Mouse (Mus musculus): ENCODE results near the gene Wdtc1. TPM values are rescaled to one million over a fixed set of nuclear protein-coding genes. Genes with fewer than 3 reads are reported as not detected.

Wdtc1 gene
- polyA plus RNA-seq, 1 experiment: 30.5 TPM

DNA sequence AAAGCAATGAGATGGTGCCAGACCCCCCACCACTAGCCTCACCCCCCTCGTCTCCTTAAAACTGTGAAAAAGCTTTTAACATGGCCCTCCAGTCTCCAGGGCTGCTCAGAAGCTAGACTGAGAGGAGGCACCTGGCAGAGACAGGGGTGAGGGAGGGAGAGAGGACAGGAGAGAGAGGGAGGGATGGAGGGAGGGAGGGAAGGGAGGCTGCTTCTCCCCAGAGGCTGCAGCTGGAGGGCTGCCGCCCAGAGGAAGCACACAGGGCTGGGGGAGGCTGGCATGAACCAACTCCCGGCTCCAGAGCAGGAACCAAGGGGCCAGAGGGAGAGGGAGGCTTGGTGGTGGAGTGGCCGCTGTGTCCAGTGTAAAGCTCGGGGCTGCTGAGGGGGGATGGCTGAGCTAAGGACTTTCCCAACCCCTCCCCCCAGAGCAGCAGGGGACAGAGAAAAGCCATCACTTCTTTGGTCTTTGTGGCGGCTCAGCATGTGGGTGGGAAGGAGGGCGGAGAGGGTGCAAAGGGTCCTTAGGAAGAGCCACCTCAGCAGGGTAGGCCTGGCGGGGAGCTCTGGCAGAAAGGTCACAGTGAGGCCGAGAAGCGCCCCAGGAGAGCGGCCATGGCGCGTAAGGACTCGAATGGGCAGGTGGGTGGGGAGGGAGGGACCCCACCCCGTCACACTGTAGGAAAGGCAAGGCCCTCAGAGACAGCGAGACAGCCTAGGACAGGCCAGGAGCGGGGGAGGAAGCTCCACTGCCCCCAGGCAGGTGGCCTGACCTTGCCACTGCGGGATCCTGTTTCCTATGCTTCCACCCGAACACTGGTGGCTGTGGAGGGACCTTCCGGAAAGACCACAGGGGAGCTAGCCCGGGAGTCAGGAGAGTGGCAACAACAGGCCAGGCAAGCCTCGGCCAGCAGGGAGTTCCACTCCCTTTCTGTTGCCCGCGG is 60.1 kb downstream of the Wdtc1 start:
- H3K4me3 ChIP-seq (ENCODE audit: insufficient read depth, low read length): no peak overlapping the region
- no peaks in the 10 kb centered on the region for H3K4me1 ChIP-seq (ENCODE audit: control insufficient read depth, insufficient read depth, low read length)
- no peak for TF ChIP-seq POLR2A (IDR thresholded peaks at IDR 0.05; ENCODE audit: borderline replicate concordance, low read depth, low read length)
- no peak for TF ChIP-seq CTCF (IDR thresholded peaks at IDR 0.05; ENCODE audit: low read depth, low read length)
- no peak overlapping the region for H3K27ac ChIP-seq (ENCODE audit: insufficient read depth, low read depth, low read length)

DNA sequence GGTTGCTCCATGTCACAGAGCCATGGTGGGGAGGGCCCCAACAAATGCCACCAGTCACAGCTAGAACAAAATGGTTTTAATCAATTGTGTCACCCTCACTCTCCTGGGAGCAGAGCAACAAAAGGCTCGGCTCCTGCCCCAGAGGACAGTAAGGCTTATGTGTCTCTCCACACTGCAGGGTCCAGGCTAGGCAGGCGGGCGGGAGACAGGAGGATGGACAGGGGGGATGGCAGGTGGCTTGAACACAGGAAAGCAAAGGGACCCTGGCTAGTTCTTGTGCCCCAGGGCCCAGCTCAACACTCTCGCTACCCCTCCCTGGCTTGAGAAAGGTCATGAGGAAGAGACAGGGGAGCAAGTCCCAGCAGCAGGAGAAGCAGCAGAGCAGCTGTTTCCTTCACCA is 60.9 kb downstream of the Wdtc1 start:
- TF ChIP-seq POLR2A (IDR thresholded peaks at IDR 0.05; ENCODE audit: borderline replicate concordance, low read depth, low read length): no peak
- TF ChIP-seq CTCF (IDR thresholded peaks at IDR 0.05; ENCODE audit: low read depth, low read length): no peak
- Histone ChIP-seq H3K27ac (ENCODE audit: insufficient read depth, low read depth, low read length) (no peak overlapping the region), H3K4me3 (ENCODE audit: insufficient read depth, low read length) (no peak overlapping the region), H3K4me1 (ENCODE audit: control insufficient read depth, insufficient read depth, low read length) (no peaks in the 10 kb centered on the region)

DNA sequence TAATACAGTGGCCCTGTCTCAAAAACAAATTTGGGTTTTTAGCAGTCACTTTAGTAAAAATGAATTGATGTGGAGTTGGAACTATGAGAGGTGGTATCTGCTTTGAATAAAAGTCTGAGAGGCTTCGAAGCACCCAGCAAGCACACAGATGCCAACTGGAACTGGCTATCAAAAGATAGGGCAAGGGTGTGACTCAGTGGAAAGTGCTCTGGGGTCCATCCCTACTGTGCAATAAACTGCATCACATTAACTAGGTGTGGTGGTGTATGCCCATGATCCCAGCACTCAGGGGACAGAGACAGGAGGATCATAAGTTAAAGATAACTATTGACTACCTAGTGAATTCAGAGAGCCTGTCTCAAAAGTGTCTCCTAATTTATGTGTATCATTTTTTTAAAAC is 62.0 kb downstream of the Wdtc1 start:
- no peaks in the 10 kb centered on the region for H3K4me1 ChIP-seq (ENCODE audit: control insufficient read depth, insufficient read depth, low read length)
- no peak overlapping the region for H3K27ac ChIP-seq (ENCODE audit: insufficient read depth, low read depth, low read length)
- TF ChIP-seq POLR2A (IDR thresholded peaks at IDR 0.05; ENCODE audit: borderline replicate concordance, low read depth, low read length): no peak
- no peak for TF ChIP-seq CTCF (IDR thresholded peaks at IDR 0.05; ENCODE audit: low read depth, low read length)
- no peak overlapping the region for H3K4me3 ChIP-seq (ENCODE audit: insufficient read depth, low read length)

DNA sequence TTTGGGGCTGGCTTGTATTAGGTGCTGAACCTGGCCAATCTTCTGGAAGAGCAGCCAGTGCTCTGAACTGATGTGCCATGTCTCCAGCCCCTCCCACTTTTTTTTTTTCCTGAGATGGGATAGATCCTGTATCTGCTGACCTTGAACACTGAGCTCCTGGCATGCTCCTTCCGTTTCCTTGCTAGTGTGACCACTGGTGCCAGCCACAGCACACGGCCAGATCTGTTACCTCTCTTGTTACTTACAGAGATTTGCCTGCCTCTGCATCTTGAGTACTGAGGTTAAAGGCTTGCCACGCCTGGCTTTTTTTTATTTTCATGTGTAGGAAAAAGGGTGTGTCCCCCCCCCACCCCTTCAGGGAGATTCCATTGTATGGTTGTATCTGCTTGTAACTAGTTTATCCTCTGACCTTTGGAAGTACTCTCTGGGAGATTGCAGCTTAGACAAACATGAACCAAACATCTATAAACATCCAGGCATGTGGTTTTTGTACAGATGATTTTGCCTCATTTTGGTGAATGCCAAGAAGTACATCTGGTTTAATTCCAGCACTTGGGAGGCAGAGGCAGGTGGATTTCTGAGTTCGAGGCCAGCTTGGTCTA is 66.7 kb downstream of the Wdtc1 start:
- Histone ChIP-seq H3K4me3 (ENCODE audit: insufficient read depth, low read length) (no peak overlapping the region), H3K4me1 (ENCODE audit: control insufficient read depth, insufficient read depth, low read length) (no peaks in the 10 kb centered on the region), H3K27ac (ENCODE audit: insufficient read depth, low read depth, low read length) (no peak overlapping the region)
- no peak for TF ChIP-seq CTCF (IDR thresholded peaks at IDR 0.05; ENCODE audit: low read depth, low read length)
- no peak for TF ChIP-seq POLR2A (IDR thresholded peaks at IDR 0.05; ENCODE audit: borderline replicate concordance, low read depth, low read length)

DNA sequence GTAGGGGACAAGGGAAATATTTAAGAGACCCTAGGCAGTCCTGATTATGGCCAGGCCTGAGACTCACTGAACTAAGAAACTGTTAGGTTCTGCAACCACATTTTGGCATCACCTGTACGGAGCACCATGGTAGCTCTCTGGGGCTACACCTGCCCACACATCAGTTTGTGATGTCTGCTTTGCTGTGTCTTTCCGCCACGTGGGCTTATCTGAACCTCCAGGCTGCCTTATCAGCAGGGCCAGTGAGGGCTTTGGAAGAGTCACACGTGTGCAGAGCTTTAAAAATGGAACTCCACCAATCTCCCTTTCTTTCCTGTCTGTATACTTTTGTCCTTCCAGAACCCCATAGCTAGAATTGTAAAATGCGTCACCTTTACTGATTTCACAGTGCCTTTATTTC is 67.3 kb downstream of the Wdtc1 start:
- no peak overlapping the region for H3K4me3 ChIP-seq (ENCODE audit: insufficient read depth, low read length)
- TF ChIP-seq POLR2A (IDR thresholded peaks at IDR 0.05; ENCODE audit: borderline replicate concordance, low read depth, low read length): no peak
- no peak for TF ChIP-seq CTCF (IDR thresholded peaks at IDR 0.05; ENCODE audit: low read depth, low read length)
- no peaks in the 10 kb centered on the region for H3K4me1 ChIP-seq (ENCODE audit: control insufficient read depth, insufficient read depth, low read length)
- H3K27ac ChIP-seq (ENCODE audit: insufficient read depth, low read depth, low read length): no peak overlapping the region

DNA sequence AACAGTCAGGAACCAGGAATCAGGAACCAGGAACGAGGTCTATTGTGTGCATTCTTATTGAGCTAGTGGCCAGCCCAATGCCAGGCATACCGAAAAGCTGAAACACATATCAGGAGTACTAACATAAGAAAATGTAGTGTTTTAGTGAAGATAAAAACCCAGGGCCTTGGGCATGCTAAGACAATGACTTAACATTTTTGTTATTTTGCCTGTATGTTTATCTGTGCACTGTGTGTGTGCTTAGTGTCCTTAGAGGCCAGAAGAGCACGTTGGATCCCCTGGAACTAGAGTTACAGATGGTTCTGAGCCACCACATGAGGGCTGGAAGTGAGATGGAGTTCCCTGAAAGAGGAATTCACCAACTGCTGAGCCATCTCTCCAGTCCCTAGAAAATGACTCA is 68.0 kb downstream of the Wdtc1 start:
- no peak overlapping the region for H3K27ac ChIP-seq (ENCODE audit: insufficient read depth, low read depth, low read length)
- H3K4me1 ChIP-seq (ENCODE audit: control insufficient read depth, insufficient read depth, low read length): no peaks in the 10 kb centered on the region
- TF ChIP-seq POLR2A (IDR thresholded peaks at IDR 0.05; ENCODE audit: borderline replicate concordance, low read depth, low read length) (no peak), CTCF (IDR thresholded peaks at IDR 0.05; ENCODE audit: low read depth, low read length) (no peak)
- no peak overlapping the region for H3K4me3 ChIP-seq (ENCODE audit: insufficient read depth, low read length)

DNA sequence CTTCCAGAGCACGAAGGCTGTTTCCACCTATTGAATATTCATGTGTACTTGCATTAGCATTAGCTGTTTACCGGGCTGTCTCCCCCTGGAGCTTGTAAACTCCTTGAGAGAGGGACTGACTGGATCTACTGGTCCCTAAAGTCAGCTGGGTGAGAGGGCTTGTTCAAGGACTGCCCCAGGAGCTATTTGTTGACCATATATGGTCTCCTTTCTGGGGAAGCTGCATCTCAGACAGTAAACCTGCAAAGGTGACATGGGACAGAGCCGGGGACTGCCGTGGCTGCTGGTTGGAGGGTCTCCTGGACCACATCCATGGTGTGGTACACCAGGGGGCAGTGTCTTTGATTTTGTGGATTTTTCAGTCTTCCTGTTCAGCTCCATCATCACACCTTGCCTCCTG is 70.6 kb downstream of the Wdtc1 start:
- no peak overlapping the region for H3K4me3 ChIP-seq (ENCODE audit: insufficient read depth, low read length)
- TF ChIP-seq CTCF (IDR thresholded peaks at IDR 0.05; ENCODE audit: low read depth, low read length): no peak
- no peak for TF ChIP-seq POLR2A (IDR thresholded peaks at IDR 0.05; ENCODE audit: borderline replicate concordance, low read depth, low read length)
- H3K4me1 ChIP-seq (ENCODE audit: control insufficient read depth, insufficient read depth, low read length): peaks cover 9% of the 10 kb centered on the region
- no peak overlapping the region for H3K27ac ChIP-seq (ENCODE audit: insufficient read depth, low read depth, low read length)

DNA sequence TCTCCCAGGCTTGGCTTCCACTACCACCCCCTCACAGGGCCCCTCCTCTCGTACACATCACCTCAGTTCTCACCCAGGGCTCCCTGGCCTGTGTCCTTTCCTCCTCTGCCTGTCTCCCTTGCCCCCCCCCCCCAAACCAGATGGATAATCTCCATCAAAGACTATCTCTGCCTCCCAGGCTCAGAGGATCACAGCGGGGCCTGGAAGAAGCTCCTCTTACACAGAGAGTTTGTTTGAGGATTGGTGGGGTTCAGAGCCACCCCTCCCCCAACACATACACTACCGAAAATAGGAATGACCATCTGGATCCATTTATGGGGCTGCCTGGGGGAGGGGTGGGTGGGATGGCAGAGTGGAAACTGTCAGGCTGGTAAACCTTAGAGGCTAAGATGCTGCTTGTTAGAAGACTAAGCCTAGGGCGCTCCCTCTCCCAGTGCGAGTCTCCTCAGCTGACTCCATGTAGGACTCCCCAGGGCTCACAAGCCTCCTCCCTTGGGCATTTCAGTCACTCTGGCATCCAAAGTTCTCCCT is 71.3 kb downstream of the Wdtc1 start:
- Histone ChIP-seq H3K27ac (ENCODE audit: insufficient read depth, low read depth, low read length) (no peak overlapping the region), H3K4me3 (ENCODE audit: insufficient read depth, low read length) (no peak overlapping the region), H3K4me1 (ENCODE audit: control insufficient read depth, insufficient read depth, low read length) (peaks cover 9% of the 10 kb centered on the region)
- TF ChIP-seq CTCF (IDR thresholded peaks at IDR 0.05; ENCODE audit: low read depth, low read length) (no peak), POLR2A (IDR thresholded peaks at IDR 0.05; ENCODE audit: borderline replicate concordance, low read depth, low read length) (no peak)

DNA sequence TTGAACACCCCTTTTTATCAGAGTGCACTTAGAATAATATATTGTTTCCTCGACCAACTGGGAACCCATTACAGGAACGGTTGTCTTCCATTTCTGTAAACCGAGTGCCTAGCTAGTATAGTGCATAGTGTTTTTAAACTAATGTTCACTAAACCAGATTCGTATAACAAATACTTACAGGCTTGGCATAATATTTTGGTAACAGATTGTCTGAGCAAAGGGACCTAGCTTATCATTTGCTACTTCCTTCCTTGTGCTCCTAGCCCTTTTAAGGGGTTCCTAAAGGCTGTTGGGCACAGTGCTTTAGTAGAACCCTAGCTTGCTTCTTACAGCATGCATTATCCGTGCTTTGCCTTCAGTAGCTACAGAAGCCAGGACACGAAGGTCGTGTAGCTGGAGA is 71.8 kb downstream of the Wdtc1 start:
- TF ChIP-seq POLR2A (IDR thresholded peaks at IDR 0.05; ENCODE audit: borderline replicate concordance, low read depth, low read length) (no peak), CTCF (IDR thresholded peaks at IDR 0.05; ENCODE audit: low read depth, low read length) (no peak)
- Histone ChIP-seq H3K4me1 (ENCODE audit: control insufficient read depth, insufficient read depth, low read length) (peaks cover 9% of the 10 kb centered on the region), H3K27ac (ENCODE audit: insufficient read depth, low read depth, low read length) (no peak overlapping the region), H3K4me3 (ENCODE audit: insufficient read depth, low read length) (no peak overlapping the region)

DNA sequence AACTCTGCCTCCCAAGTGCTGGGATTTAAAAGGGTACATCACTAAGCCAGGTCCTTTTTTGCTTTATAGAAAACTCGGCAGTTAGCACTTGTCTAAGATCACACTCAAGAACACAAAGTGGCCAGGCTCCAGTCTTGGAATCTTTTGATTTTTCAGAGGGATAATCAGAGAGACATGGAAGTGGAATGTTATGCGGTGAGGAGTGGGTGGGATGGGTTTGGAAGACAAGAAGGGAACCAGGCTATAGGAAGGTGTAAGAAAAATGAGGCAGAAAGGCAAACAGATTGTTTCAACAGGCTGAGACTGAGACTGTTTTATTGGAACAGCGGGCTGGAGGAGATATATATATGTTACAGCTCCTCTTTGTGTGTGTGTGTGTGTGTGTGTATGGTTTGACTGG is 74.8 kb downstream of the Wdtc1 start:
- Histone ChIP-seq H3K4me3 (ENCODE audit: insufficient read depth, low read length) (no peak overlapping the region), H3K27ac (ENCODE audit: insufficient read depth, low read depth, low read length) (peak overlapping the region; percentile 68; the same call in 1 of the 2 replicates), H3K4me1 (ENCODE audit: control insufficient read depth, insufficient read depth, low read length) (peaks cover 18% of the 10 kb centered on the region)
- TF ChIP-seq POLR2A (IDR thresholded peaks at IDR 0.05; ENCODE audit: borderline replicate concordance, low read depth, low read length) (no peak), CTCF (IDR thresholded peaks at IDR 0.05; ENCODE audit: low read depth, low read length) (no peak)
